ENCODE assay signal across 8 mouse cellular contexts in genomic region chr6:63257876-63258275, GRCm38 (mm10). TPM values are rescaled to one million over a fixed set of nuclear protein-coding genes. Genes with fewer than 3 reads are reported as not detected.
DNase-seq lines count a peak whose midpoint lies in the region; ATAC-seq and TF ChIP-seq lines count a peak whose summit lies in the region.

No protein-coding gene starts in this region.

- peaks cover 16% of the 10 kb centered on the region for H3K27me3 ChIP-seq in heart, embryonic 11.5 days (ENCODE audit: control insufficient read depth, insufficient read depth, low read length)
- H3K27me3 ChIP-seq in heart, adult 2 months (ENCODE audit: control insufficient read depth, insufficient read depth, low read length), result peaks cover 12% of the 10 kb centered on the region
- H3K27me3 ChIP-seq in forebrain, embryonic 12.5 days, result peaks cover 8% of the 10 kb centered on the region
- H3K27me3 ChIP-seq in limb, embryonic 12.5 days, result peaks cover 46% of the 10 kb centered on the region
- no peaks in the 10 kb centered on the region; the same call in 1 of the 2 replicates for H3K27me3 ChIP-seq in stomach, embryonic 14.5 days (ENCODE audit: control insufficient read depth, insufficient read depth, low read length)

- no peak for DNase-seq in heart, adult 2 months
- DNase-seq in ZHBTc4 (ENCODE audit: low read depth, low spot score), result peak; percentile 30
- DNase-seq in B cell, adult 2 months, result no peak

- H3K36me3 ChIP-seq in heart, embryonic 11.5 days (ENCODE audit: control insufficient read depth, insufficient read depth, low read length), result no peaks in the 10 kb centered on the region
- H3K36me3 ChIP-seq in heart, adult 2 months (ENCODE audit: control insufficient read depth, insufficient read depth, low read length), result no peaks in the 10 kb centered on the region
- H3K36me3 ChIP-seq in forebrain, embryonic 12.5 days (replicated peaks), result no peaks in the 10 kb centered on the region
- H3K36me3 ChIP-seq in limb, embryonic 12.5 days, result no peaks in the 10 kb centered on the region
- H3K36me3 ChIP-seq in stomach, embryonic 14.5 days (ENCODE audit: control insufficient read depth, insufficient read depth, low read length), result no peaks in the 10 kb centered on the region

- H3K9ac ChIP-seq in heart, embryonic 11.5 days (ENCODE audit: low read depth, low read length), result no peak overlapping the region
- H3K9ac ChIP-seq in heart, adult 2 months (ENCODE audit: low read depth, low read length), result no peak overlapping the region
- peak overlapping the region; percentile 68; the same call in 1 of the 2 replicates for H3K9ac ChIP-seq in forebrain, embryonic 12.5 days
- no peak overlapping the region for H3K9ac ChIP-seq in limb, embryonic 12.5 days (replicated peaks)
- H3K9ac ChIP-seq in stomach, embryonic 14.5 days (replicated peaks; ENCODE audit: low read depth, low read length), result no peak overlapping the region

- ATAC-seq in heart, embryonic 11.5 days (replicated peaks; ENCODE audit: insufficient number of reproducible peaks, low FRiP score, low TSS enrichment), result no peak
- no peak for ATAC-seq in forebrain, embryonic 12.5 days (ENCODE audit: low FRiP score)
- ATAC-seq in limb, embryonic 12.5 days (ENCODE audit: insufficient number of reproducible peaks, insufficient read depth, low FRiP score, low TSS enrichment, low read depth), result no peak
- no peak for ATAC-seq in stomach, embryonic 14.5 days (ENCODE audit: insufficient number of reproducible peaks, insufficient read depth, low FRiP score, low read depth)
- no peak for ATAC-seq in monocyte, adult 5-6 weeks (replicated peaks; ENCODE audit: insufficient number of reproducible peaks, low FRiP score, low TSS enrichment, poor library complexity, severe bottlenecking)

- intact Hi-C loops in heart, adult 2 months (cut with DNase I), result no loop called here

- H3K4me1 ChIP-seq in heart, embryonic 11.5 days (ENCODE audit: control insufficient read depth, insufficient read depth, low read length), result no peaks in the 10 kb centered on the region
- no peaks in the 10 kb centered on the region for H3K4me1 ChIP-seq in heart, adult 2 months (ENCODE audit: control insufficient read depth, insufficient read depth, low read length)
- peaks cover 10% of the 10 kb centered on the region for H3K4me1 ChIP-seq in forebrain, embryonic 12.5 days
- 0 out of 2 replicates have a peak, but pooled peaks cover 7% of the 10 kb centered on the region for H3K4me1 ChIP-seq in limb, embryonic 12.5 days (replicated peaks)
- peaks cover 5% of the 10 kb centered on the region; the same call in 1 of the 2 replicates for H3K4me1 ChIP-seq in stomach, embryonic 14.5 days (ENCODE audit: control insufficient read depth, insufficient read depth, low read length)

- H3K27ac ChIP-seq in heart, embryonic 11.5 days (ENCODE audit: low read depth, low read length), result no peak overlapping the region
- no peak overlapping the region for H3K27ac ChIP-seq in heart, adult 2 months
- no peak overlapping the region for H3K27ac ChIP-seq in forebrain, embryonic 12.5 days
- H3K27ac ChIP-seq in limb, embryonic 12.5 days, result no peak overlapping the region
- H3K27ac ChIP-seq in stomach, embryonic 14.5 days (ENCODE audit: low read length), result no peak overlapping the region

- no peaks in the 10 kb centered on the region for H3K9me3 ChIP-seq in heart, embryonic 11.5 days (replicated peaks; ENCODE audit: control insufficient read depth, low read length)
- no peaks in the 10 kb centered on the region for H3K9me3 ChIP-seq in forebrain, embryonic 12.5 days
- peaks cover 4% of the 10 kb centered on the region; the same call in 1 of the 2 replicates for H3K9me3 ChIP-seq in limb, embryonic 12.5 days
- H3K9me3 ChIP-seq in stomach, embryonic 14.5 days (ENCODE audit: control insufficient read depth, low read depth, low read length), result no peaks in the 10 kb centered on the region

- peak overlapping the region; percentile 75 for H3K4me3 ChIP-seq in heart, embryonic 11.5 days (ENCODE audit: low read depth, low read length)
- H3K4me3 ChIP-seq in heart, adult 2 months, result no peak overlapping the region
- H3K4me3 ChIP-seq in forebrain, embryonic 12.5 days (replicated peaks), result peak overlapping the region; percentile 74
- peak overlapping the region; percentile 67 for H3K4me3 ChIP-seq in limb, embryonic 12.5 days (replicated peaks)
- peak overlapping the region; percentile 69 for H3K4me3 ChIP-seq in stomach, embryonic 14.5 days (ENCODE audit: low read depth, low read length)

- TF ChIP-seq CTCF in heart, adult 2 months (IDR thresholded peaks at IDR 0.05), result no peak

- no peak for TF ChIP-seq EP300 in heart, adult 2 months (IDR thresholded peaks at IDR 0.05; ENCODE audit: insufficient read depth, low read depth, low read length)

- no peaks in the 10 kb centered on the region for H3K79me2 ChIP-seq in heart, adult 2 months (replicated peaks; ENCODE audit: control insufficient read depth, insufficient read depth, low read length)

- WGBS in heart, embryonic 11.5 days (ENCODE audit: insufficient replicate concordance), result 3% methylated on average over 11 of the region's 11 CpGs
- 3% methylated on average over 11 of the region's 11 CpGs for WGBS in heart, adult 2 months
- WGBS in forebrain, embryonic 12.5 days, result 2% methylated on average over 11 of the region's 11 CpGs
- 3% methylated on average over 11 of the region's 11 CpGs for WGBS in limb, embryonic 12.5 days
- WGBS in stomach, embryonic 14.5 days, result under 1% methylated on average over 11 of the region's 11 CpGs

- TF ChIP-seq POLR2A in heart, adult 2 months (IDR thresholded peaks at IDR 0.05; ENCODE audit: insufficient read depth, low read depth, low read length), result no peak

- H3K4me2 ChIP-seq in heart, embryonic 11.5 days, result peak overlapping the region; percentile 94
- peak overlapping the region; percentile 93 for H3K4me2 ChIP-seq in forebrain, embryonic 12.5 days
- peak overlapping the region; percentile 97 for H3K4me2 ChIP-seq in limb, embryonic 12.5 days
- H3K4me2 ChIP-seq in stomach, embryonic 14.5 days (replicated peaks; ENCODE audit: low read depth, low read length), result peak overlapping the region; percentile 93

RNA-seq across cellular contexts. Expression of gene Grid2, which starts 2.2 kb away (rescaled TPM):
- polyA plus RNA-seq in heart, embryonic 11.5 days (2014; fragmentation: Nextera tagmentation; extraction: Ambion mirVana), result 0.66 and 0.76 TPM in 2 replicates
- under 1 TPM in 1 of 2 experiments, not detected in 1; 0.05 TPM for total RNA-seq in heart, adult 2 months (2021)
- polyA plus RNA-seq in heart, adult 2 months (2012; rRNA removed), result 0.08 TPM in 1 of 2 replicates, not detected in the other
- polyA plus RNA-seq in forebrain, embryonic 12.5 days (2016; fragmentation: Nextera tagmentation; extraction: Ambion mirVana), result 1.8 TPM in 2 replicates
- polyA plus RNA-seq in limb, embryonic 12.5 days (2016; fragmentation: Nextera tagmentation; extraction: Ambion mirVana), result 1.3 and 2.2 TPM in 2 replicates
- 1.7 and 2.2 TPM in 2 replicates for polyA plus RNA-seq in stomach, embryonic 14.5 days (2014; fragmentation: Nextera tagmentation; extraction: Ambion mirVana)
- total RNA-seq in monocyte, adult 5-6 weeks (2017), result not detected in 3 replicates
